Mouse (Mus musculus) brown adipose tissue, adult 24 weeks (tissue): ENCODE measurements around the gene Catsperz. TPM values are rescaled to one million over a fixed set of nuclear protein-coding genes. Genes with fewer than 3 reads are reported as not detected.
"Not testable (repeated sequence)": the region's sequence is repeated elsewhere in the genome, so short reads cannot be mapped to it uniquely, and the experiment has no call there.

Experiments used
- H3K27ac ChIP-seq: fragments of 200-500 bp; replicated peaks from 2 replicates; pipeline ENCODE4 v1.5.1; 2012; ENCODE audit warnings: low read depth, mild to moderate bottlenecking, low read length
- H3K4me1 ChIP-seq: fragments of 200-500 bp; 2 replicates; pipeline ENCODE4 v1.6.1; 2012; ENCODE audit warnings: low read length, mixed read lengths; ENCODE audit not compliant: control insufficient read depth, insufficient read depth, insufficient read length
- H3K4me3 ChIP-seq: fragments of 200-500 bp; 2 replicates; pipeline ENCODE4 v1.5.1; 2012; ENCODE audit warnings: low read depth, mild to moderate bottlenecking, low read length, moderate library complexity; ENCODE audit not compliant: insufficient read depth
- polyA plus RNA-seq: library from polyadenylated mRNA; stranded (reverse); fragments of >200 nt; gene quantifications from 2 replicates; pipeline ENCODE4 v1.2.4, GENCODE M21; 2012; ENCODE audit not compliant: missing spikeins, insufficient read depth, insufficient read length

Gene Catsperz
- polyA plus RNA-seq, 1 experiment = not detected

- Histone ChIP-seq H3K4me1 (peaks cover 11% of the 10 kb centered on the region), H3K27ac (peak within 1 kb of the TSS; percentile 99), H3K4me3 (peak within 1 kb of the TSS; percentile 93)
Measured at GRCm38 (mm10) chr19:6921647-6922567, 3.3 kb downstream of the Catsperz start, which contains the start of gene Esrra. Gene Esrra (minus strand): TSS chr19:6921813.

- Histone ChIP-seq H3K27ac (peak overlapping the region; percentile 95), H3K4me3 (peak overlapping the region; percentile 93), H3K4me1 (peaks cover 9% of the 10 kb centered on the region; the same call in 1 of the 2 replicates)
Measured at GRCm38 (mm10) chr19:6920741-6921636, 4.2 kb downstream of the Catsperz start.

DNA sequence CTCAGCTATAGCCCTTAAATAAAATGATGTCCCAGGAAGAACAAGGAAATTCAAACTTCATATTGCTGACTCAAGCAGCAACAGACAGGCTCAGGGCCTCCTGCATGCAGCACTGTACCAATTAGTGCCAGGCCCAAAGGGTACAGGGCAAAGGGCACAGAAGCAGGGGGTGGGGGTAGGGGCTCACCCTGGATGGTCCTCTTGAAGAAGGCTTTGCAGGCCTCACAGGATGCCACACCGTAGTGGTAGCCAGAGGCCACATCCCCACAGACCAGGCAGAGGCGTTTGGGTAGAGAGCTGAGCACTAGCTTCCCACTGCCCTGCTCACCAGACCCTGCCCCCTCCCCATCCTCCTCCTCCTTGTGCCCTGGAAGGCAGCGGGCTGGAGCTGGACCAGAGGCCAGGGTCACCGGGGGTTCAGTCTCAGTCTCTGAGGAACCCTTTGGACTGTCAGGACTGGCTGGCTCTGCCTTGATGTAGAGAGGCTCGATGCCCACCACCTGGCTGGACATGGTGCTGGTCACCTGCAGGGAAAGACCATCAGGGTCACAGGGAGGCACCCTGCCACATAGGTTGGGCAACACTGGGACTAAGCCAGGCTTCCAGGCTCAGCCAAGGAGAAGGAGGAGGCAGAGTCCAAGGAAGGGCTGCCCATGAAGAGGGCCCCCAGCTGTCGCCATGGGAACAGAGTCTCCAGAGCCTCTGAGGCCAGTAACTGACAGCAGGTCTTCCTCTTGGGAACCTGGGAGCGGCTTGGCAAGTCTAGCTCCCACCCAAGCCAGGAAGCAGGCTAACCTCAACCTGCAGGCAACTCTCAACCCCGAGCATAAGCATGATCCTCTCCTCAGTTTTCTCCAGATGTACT, 5.1 kb downstream of the Catsperz start:
- Histone ChIP-seq H3K4me3 (peak overlapping the region; percentile 93), H3K27ac (no peak overlapping the region), H3K4me1 (peaks cover 7% of the 10 kb centered on the region; the same call in 1 of the 2 replicates)

- Histone ChIP-seq H3K27ac (no peak overlapping the region), H3K4me3 (no peak overlapping the region), H3K4me1 (peaks cover 3% of the 10 kb centered on the region; the same call in 1 of the 2 replicates)
Measured at GRCm38 (mm10) chr19:6919431-6919830, 5.7 kb downstream of the Catsperz start.

- peaks cover 3% of the 10 kb centered on the region; the same call in 1 of the 2 replicates for H3K4me1 ChIP-seq
- no peak overlapping the region for H3K4me3 ChIP-seq
- no peak overlapping the region for H3K27ac ChIP-seq
Measured at GRCm38 (mm10) chr19:6918321-6918720, 6.9 kb downstream of the Catsperz start.

DNA sequence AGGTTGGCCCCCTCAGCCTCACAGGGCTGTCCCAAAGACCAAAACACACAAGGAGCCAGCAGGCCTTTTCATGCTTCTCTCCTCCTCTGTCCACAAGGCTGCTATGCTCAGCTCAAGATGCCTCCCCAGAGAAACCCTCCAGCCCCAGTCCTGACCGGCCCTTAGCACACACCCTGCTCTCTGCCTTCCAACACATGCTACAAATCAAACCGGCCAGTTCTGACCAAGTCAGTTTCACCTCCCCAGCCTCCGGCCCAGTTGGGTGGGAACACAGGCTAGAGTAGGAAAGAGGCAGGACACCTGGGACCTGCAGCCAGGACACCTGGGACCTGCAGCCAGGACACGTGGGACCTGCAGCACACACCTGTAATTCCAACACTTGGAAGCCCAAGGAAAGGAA, 8.7 kb downstream of the Catsperz start:
- peaks cover 3% of the 10 kb centered on the region; the same call in 1 of the 2 replicates for H3K4me1 ChIP-seq
- H3K4me3 ChIP-seq = no peak overlapping the region
- H3K27ac ChIP-seq = no peak overlapping the region; the same call in 1 of the 2 replicates

DNA sequence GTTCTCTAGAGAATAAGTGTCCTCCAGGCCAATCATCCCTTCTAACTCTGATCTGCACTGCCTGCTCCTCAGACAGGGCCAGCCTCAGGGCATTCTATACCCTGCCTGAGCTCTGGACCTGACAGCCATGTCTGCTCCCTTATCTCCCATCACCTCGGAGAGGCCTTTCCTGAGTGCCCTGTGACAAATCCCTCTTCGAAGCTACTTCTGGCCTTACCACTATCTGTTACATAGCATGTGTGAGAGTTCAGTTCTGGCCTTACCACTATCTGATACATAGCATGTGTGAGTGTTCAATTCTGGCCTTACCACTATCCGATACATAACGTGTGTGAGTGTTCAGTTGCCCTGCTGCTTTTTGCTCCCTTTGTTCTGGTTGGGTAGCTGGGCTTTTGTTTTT, 9.9 kb downstream of the Catsperz start:
- Histone ChIP-seq H3K4me1 (peaks cover 3% of the 10 kb centered on the region; the same call in 1 of the 2 replicates), H3K4me3 (no peak overlapping the region), H3K27ac (no peak overlapping the region)

DNA sequence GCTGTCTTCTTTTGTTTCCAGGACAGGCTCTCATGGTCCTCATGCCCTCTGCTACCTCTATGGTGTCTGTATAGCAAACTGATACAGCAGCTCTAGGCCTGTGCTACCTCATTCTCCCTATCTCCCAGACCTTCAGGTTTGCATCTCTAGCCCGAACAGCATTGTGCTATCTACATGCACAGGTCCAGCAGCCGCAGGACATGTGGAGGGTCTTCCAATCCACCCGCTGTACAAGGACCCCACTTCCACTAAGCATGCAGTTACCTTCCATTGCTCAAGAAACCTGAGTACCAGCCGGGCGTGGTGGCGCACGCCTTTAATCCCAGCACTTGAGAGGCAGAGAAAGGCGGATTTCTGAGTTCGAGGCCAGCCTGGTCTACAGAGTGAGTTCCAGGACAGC, 10.6 kb downstream of the Catsperz start:
- H3K4me1 ChIP-seq = no peaks in the 10 kb centered on the region; the same call in 1 of the 2 replicates
- no peak overlapping the region for H3K27ac ChIP-seq
- H3K4me3 ChIP-seq = no peak overlapping the region

- Histone ChIP-seq H3K27ac (no peak overlapping the region), H3K4me1 (no peaks in the 10 kb centered on the region; the same call in 1 of the 2 replicates), H3K4me3 (no peak overlapping the region)
Measured at GRCm38 (mm10) chr19:6913991-6914390, 11.2 kb downstream of the Catsperz start.

GRCm38 (mm10) chr19:6913036-6913435, 12.1 kb downstream of the Catsperz start:
- Histone ChIP-seq H3K4me3 (no peak overlapping the region), H3K4me1 (peaks cover 2% of the 10 kb centered on the region; the same call in 1 of the 2 replicates), H3K27ac (no peak overlapping the region)

GRCm38 (mm10) chr19:6912205-6912970, 12.8 kb downstream of the Catsperz start:
- no peak overlapping the region for H3K27ac ChIP-seq
- no peak overlapping the region for H3K4me3 ChIP-seq
- H3K4me1 ChIP-seq = peaks cover 5% of the 10 kb centered on the region; the same call in 1 of the 2 replicates

- Histone ChIP-seq H3K27ac (no peak overlapping the region), H3K4me3 (peak overlapping the region; percentile 22; the same call in 1 of the 2 replicates)
Measured at GRCm38 (mm10) chr19:6911101-6912074, 13.8 kb downstream of the Catsperz start.

DNA sequence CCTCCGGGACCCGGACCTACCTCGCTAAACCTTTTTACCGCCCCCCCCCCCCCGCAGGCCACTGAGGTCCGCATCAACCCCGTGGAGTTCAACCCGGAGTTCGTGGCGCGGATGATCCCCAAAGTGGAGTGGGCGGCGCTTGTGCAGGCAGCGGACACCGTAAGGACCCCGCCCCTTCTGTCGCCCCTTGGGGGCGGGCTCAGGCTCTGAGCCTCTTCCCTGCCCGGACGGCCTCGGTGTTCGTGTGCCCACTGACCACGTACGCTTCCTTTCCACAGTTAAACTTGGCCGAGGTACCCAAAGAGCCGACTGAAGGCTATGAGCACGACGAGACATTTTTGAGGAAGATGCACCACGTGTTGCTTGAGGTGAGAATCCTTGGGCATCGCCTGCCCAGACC, 14.9 kb downstream of the Catsperz start:
- peak overlapping the region; percentile 97 for H3K27ac ChIP-seq
- not testable (repeated sequence) for H3K4me1 ChIP-seq
- peak overlapping the region; percentile 66 for H3K4me3 ChIP-seq

More at GRCm38 (mm10) chr19:6911101-6912074, 13.8 kb downstream of the Catsperz start:
- H3K4me1 ChIP-seq = peaks cover 5% of the 10 kb centered on the region; the same call in 1 of the 2 replicates
